Mouse (Mus musculus): ENCODE data around the gene Smagp. TPM values are rescaled to one million over a fixed set of nuclear protein-coding genes. Genes with fewer than 3 reads are reported as not detected.
"Not testable (repeated sequence)": the region's sequence is repeated elsewhere in the genome, so short reads cannot be mapped to it uniquely, and the experiment has no call there.

The Smagp gene
- total and polyA plus RNA-seq, 2 experiments from 2014 or later: 4.3 to 5.8 TPM

DNA sequence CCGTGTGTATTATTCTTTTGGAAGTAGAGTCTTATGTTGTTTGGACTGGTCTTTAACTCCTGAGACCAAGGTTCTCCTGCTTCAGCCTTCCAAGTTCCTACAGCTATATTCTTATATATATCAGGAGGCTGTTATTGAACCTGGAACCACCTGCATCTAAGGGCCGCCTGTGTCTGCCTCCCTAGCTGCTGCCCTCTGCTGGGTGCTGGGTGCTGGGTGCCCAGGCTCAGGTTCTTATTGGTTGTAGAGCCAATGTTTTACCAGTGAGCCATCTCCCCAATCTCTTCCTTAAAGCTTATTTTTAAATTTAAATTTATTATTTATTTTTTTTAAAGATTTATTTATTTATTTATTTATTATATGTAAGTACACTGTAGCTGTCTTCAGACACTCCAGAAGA, 24.3 kb downstream of the Smagp start:
- no peak for ATAC-seq
- 84% methylated on average over 2 of the region's 2 CpGs for WGBS
- H3K4me3 ChIP-seq (ENCODE audit: low read length): no peak overlapping the region
- no peak overlapping the region for H3K4me2 ChIP-seq (ENCODE audit: low read depth, low read length)
- peaks cover 7% of the 10 kb centered on the region for H3K4me1 ChIP-seq (ENCODE audit: insufficient read depth, low read length)
- H3K9ac ChIP-seq (replicated peaks; ENCODE audit: low read length): no peak overlapping the region
- no peak overlapping the region for H3K27ac ChIP-seq
- TF ChIP-seq CTCF (IDR thresholded peaks at IDR 0.05; ENCODE audit: low read depth): peak; percentile 47
- H3K27me3 ChIP-seq (ENCODE audit: insufficient read depth, low read length): no peaks in the 10 kb centered on the region
- no peaks in the 10 kb centered on the region for H3K36me3 ChIP-seq (ENCODE audit: insufficient read depth, low read length)
- no peak for DNase-seq (ENCODE audit: low spot score)
- H3K9me3 ChIP-seq (ENCODE audit: low read length): no peaks in the 10 kb centered on the region

DNA sequence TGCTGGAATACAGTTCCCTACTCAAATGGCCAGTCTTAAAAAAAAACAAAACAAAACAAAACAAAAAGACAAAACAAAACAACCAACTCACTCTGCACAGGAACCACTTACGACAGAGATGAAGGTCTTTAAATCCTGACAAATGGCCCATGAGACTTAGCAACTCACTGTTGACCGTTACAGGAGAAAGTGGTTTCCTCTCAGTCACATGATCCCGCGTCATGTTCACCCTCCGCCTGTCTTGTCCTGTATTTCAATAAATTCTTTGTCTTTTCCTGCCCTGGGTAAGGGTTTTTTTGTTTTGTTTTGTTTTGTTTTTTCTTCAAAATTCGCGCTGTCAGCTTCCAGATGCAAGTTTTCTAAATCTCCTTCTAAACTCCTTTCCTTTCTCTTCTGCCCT, 24.8 kb downstream of the Smagp start:
- H3K27me3 ChIP-seq (ENCODE audit: insufficient read depth, low read length): no peaks in the 10 kb centered on the region
- no peak overlapping the region for H3K4me3 ChIP-seq (ENCODE audit: low read length)
- H3K4me2 ChIP-seq (ENCODE audit: low read depth, low read length): no peak overlapping the region
- no peak overlapping the region for H3K9ac ChIP-seq (replicated peaks; ENCODE audit: low read length)
- no peak overlapping the region for H3K27ac ChIP-seq
- H3K4me1 ChIP-seq (ENCODE audit: insufficient read depth, low read length): peaks cover 7% of the 10 kb centered on the region
- ATAC-seq (no peak), DNase-seq (ENCODE audit: low spot score) (no peak)
- H3K9me3 ChIP-seq (ENCODE audit: low read length): no peaks in the 10 kb centered on the region
- WGBS: 83% methylated on average over 7 of the region's 7 CpGs
- H3K36me3 ChIP-seq (ENCODE audit: insufficient read depth, low read length): no peaks in the 10 kb centered on the region
- no peak for TF ChIP-seq CTCF (IDR thresholded peaks at IDR 0.05; ENCODE audit: low read depth)

DNA sequence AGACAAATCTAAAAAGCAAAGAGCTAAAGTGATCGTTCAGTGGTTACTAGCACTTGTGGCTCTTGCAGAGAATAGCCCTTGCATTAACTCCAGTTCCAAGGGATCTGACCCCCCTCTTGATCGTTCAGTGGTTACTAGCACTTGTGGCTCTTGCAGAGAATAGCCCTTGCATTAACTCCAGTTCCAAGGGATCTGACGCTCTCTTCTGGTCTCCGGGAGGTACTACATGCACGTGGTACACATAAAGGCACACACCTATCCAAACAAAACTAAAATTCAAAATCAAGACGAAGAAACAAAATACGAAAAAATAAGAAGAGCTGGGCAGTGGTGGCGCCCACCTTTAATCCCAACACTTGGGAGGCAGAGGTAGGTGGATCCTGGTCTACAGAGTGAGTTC, 30.1 kb downstream of the Smagp start:
- H3K36me3 ChIP-seq (ENCODE audit: insufficient read depth, low read length); H3K27ac ChIP-seq; ATAC-seq; H3K4me1 ChIP-seq (ENCODE audit: insufficient read depth, low read length); H3K4me2 ChIP-seq (ENCODE audit: low read depth, low read length); H3K9me3 ChIP-seq (ENCODE audit: low read length); H3K4me3 ChIP-seq (ENCODE audit: low read length); H3K27me3 ChIP-seq (ENCODE audit: insufficient read depth, low read length); H3K9ac ChIP-seq (replicated peaks; ENCODE audit: low read length); DNase-seq (ENCODE audit: low spot score): not testable (repeated sequence)
- 93% methylated on average over 8 of the region's 8 CpGs for WGBS
- TF ChIP-seq CTCF (IDR thresholded peaks at IDR 0.05; ENCODE audit: low read depth): peak; percentile 20

DNA sequence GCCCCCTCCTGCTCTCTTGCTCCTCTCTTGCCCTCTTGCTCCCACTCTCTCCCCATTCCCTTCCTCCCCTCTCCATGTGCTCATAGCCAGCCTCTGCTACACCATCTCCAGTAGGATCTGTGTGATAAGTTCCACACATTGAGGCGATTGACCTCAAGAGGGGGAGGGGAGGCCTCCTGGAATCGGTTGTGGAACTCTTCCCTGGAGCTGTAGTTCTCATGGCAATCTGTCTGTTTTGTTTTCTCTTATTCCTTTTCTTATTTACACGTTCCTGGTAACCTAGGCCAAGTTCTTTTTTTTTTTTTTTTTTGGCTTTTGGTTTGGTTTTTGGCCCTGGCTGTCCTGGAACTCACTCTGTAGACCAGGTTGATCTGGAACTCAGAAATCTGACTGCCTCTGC, 35.1 kb downstream of the Smagp start:
- WGBS: 66% methylated on average over 3 of the region's 3 CpGs
- no peak for ATAC-seq
- no peaks in the 10 kb centered on the region for H3K36me3 ChIP-seq (ENCODE audit: insufficient read depth, low read length)

DNA sequence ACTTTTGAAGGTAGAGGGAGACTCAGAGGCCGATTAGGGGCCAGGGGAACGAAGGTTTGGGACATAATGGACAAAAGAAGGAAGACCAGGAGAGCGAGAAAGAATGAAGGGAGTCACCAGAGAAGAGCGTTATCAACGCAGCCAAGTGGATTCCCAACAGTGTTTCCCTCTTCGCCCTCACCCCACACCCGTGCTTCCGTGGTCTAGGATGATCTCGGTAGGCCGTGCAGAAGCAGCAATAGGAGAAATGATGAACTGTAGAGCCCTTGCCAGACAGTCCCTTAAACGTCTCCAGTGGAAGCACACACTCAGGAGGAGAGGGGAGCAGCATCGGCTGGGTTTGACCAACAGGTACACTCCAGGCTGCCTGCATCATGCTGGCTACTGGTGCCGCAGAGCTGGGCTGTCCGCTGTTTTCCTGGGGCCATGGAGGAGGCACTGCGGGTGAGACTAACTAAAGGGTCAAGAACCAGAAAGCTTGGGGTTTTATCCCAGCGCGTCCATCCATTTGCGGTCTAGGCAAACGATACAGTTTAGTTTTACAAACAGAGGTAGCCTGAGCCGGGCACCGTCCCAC, 36.0 kb downstream of the Smagp start:
- no peak for ATAC-seq

More for the DNA sequence above, 35.1 kb downstream of the Smagp start:
- Histone ChIP-seq H3K9ac (replicated peaks; ENCODE audit: low read length) (no peak overlapping the region), H3K27me3 (ENCODE audit: insufficient read depth, low read length) (no peaks in the 10 kb centered on the region), H3K9me3 (ENCODE audit: low read length) (no peaks in the 10 kb centered on the region), H3K4me1 (ENCODE audit: insufficient read depth, low read length) (peaks cover 14% of the 10 kb centered on the region; the same call in 1 of the 2 replicates), H3K27ac (no peak overlapping the region), H3K4me3 (ENCODE audit: low read length) (no peak overlapping the region), H3K4me2 (ENCODE audit: low read depth, low read length) (no peak overlapping the region)
- no peak for DNase-seq (ENCODE audit: low spot score)
- TF ChIP-seq CTCF (IDR thresholded peaks at IDR 0.05; ENCODE audit: low read depth): no peak

DNA sequence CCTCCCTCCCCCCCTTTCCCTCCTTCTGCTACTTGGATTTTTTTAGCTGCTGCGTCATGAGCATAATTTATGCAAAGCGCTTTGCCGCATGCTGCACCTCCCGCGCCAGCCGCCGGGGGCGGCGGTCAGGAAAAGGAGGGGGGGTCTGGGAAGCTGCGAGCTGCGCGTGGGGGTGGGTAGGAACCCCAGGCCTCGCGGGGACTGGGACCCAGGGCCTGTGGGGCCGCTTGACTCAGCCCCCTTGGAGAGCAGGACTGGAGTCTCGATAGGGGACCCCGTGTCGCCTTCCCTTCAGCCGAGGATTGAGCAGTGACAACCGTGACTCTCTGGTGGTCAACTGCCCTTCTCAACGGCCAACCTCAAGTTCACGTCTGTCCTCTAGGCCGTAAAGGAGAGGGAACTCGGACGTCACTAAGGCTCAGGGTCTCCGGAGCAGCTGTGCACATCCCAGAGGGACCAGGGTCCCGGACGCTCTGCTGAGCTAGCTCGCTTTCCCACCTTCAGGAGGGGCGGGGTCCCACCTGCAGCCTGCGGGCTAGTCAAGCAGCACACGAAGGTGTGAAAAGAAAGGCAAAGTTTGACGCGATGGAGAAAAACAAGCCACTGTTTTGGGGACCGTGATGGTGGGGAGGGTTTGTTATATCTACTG, 36.6 kb downstream of the Smagp start:
- Histone ChIP-seq H3K36me3 (ENCODE audit: insufficient read depth, low read length) (no peaks in the 10 kb centered on the region), H3K9me3 (ENCODE audit: low read length) (no peaks in the 10 kb centered on the region), H3K4me1 (ENCODE audit: insufficient read depth, low read length) (peaks cover 14% of the 10 kb centered on the region; the same call in 1 of the 2 replicates), H3K4me3 (ENCODE audit: low read length) (peak overlapping the region; percentile 79), H3K4me2 (ENCODE audit: low read depth, low read length) (peak overlapping the region; percentile 83), H3K27ac (peak overlapping the region; percentile 88), H3K9ac (replicated peaks; ENCODE audit: low read length) (peak overlapping the region; percentile 98), H3K27me3 (ENCODE audit: insufficient read depth, low read length) (no peaks in the 10 kb centered on the region)
- TF ChIP-seq CTCF (IDR thresholded peaks at IDR 0.05; ENCODE audit: low read depth): peak; percentile 67
- 2% methylated on average over 35 of the region's 35 CpGs for WGBS
- DNase-seq (ENCODE audit: low spot score) (peak; percentile 94), ATAC-seq (peak; percentile 86)

More for the DNA sequence above, 36.0 kb downstream of the Smagp start:
- Histone ChIP-seq H3K9me3 (ENCODE audit: low read length) (no peaks in the 10 kb centered on the region), H3K27me3 (ENCODE audit: insufficient read depth, low read length) (no peaks in the 10 kb centered on the region), H3K27ac (0 out of 2 replicates have a peak overlapping the region, but pooled peaks have one; percentile 88), H3K4me2 (ENCODE audit: low read depth, low read length) (peak overlapping the region; percentile 83), H3K36me3 (ENCODE audit: insufficient read depth, low read length) (no peaks in the 10 kb centered on the region), H3K4me3 (ENCODE audit: low read length) (peak overlapping the region; percentile 79), H3K4me1 (ENCODE audit: insufficient read depth, low read length) (peaks cover 14% of the 10 kb centered on the region; the same call in 1 of the 2 replicates), H3K9ac (replicated peaks; ENCODE audit: low read length) (peak overlapping the region; percentile 98; the same call in 1 of the 2 replicates)
- TF ChIP-seq CTCF (IDR thresholded peaks at IDR 0.05; ENCODE audit: low read depth): no peak
- DNase-seq (ENCODE audit: low spot score): no peak
- WGBS: 26% methylated on average over 21 of the region's 21 CpGs

All from hindbrain, postnatal 0 days (tissue).